Mouse (Mus musculus) cerebellum, adult 2 months (tissue): Measurements from ENCODE around the gene Triobp.

Experiments
- CTCF ChIP-seq: fragments of 200-500 bp; IDR thresholded peaks from 2 replicates; pipeline ENCODE4 v1.5.1; 2011; ENCODE audit warnings: low read depth, mild to moderate bottlenecking, control low read depth, low read length, moderate library complexity, borderline replicate concordance; ENCODE audit not compliant: insufficient read depth
- POLR2A ChIP-seq: fragments of 200-500 bp; IDR thresholded peaks from 2 replicates; pipeline ENCODE4 v1.6.1; 2011; ENCODE audit warnings: low read length, control low read depth, borderline replicate concordance; ENCODE audit not compliant: insufficient read depth

GRCm38 (mm10) chr15:79013382-79013781 is 65.9 kb downstream of the Triobp start:
- no peak for TF ChIP-seq CTCF
- no peak for TF ChIP-seq POLR2A
